Mouse (Mus musculus) bone marrow, adult 2 months (tissue): ENCODE data around the gene Thoc6. TPM values are rescaled to one million over a fixed set of nuclear protein-coding genes. Genes with fewer than 3 reads are reported as not detected.

Experiments
- H3K27ac ChIP-seq: fragments of 200-500 bp; 2 replicates; pipeline ENCODE4 v1.5.1; 2012; ENCODE audit warnings: low read depth, mild to moderate bottlenecking, control low read depth, inconsistent platforms, low read length; ENCODE audit not compliant: control insufficient read depth, poor library complexity, insufficient read depth
- H3K4me1 ChIP-seq: fragments of 200-500 bp; 2 replicates; pipeline ENCODE4 v1.6.1; 2011; ENCODE audit warnings: low read length; ENCODE audit not compliant: control insufficient read depth, insufficient read depth
- H3K4me3 ChIP-seq: fragments of 200-500 bp; replicated peaks from 2 replicates; pipeline ENCODE3; 2011; ENCODE audit warnings: mild to moderate bottlenecking, low read depth, low read length, control low read depth; ENCODE audit not compliant: control insufficient read depth
- CTCF ChIP-seq: fragments of 200-500 bp; IDR thresholded peaks from 2 replicates; pipeline ENCODE4 v1.5.1; 2011; ENCODE audit warnings: low read length, control low read depth; ENCODE audit not compliant: control insufficient read depth, insufficient read depth
- POLR2A ChIP-seq: fragments of 200-500 bp; IDR thresholded peaks from 2 replicates; pipeline ENCODE4 v1.6.1; 2011; ENCODE audit warnings: low read depth, mild to moderate bottlenecking, control low read depth, low read length, borderline replicate concordance; ENCODE audit not compliant: control insufficient read depth
- WGBS: fragments of 180-500 bp; shearing (Covaris S2); methylation state at CpG from one replicate; pipeline ENCODE4 v1.1.7; 2018; 5-methylcytosine and 5-hydroxymethylcytosine counted together
- polyA plus RNA-seq: library from polyadenylated mRNA; stranded (reverse); fragments of >200 nt; gene quantifications from 2 replicates; pipeline ENCODE4 v1.2.4, GENCODE M21; 2011; ENCODE audit warnings: low replicate concordance; ENCODE audit not compliant: missing spikeins, insufficient read depth, insufficient read length

Thoc6 gene
- polyA plus RNA-seq, 1 experiment: 27.9 TPM

GRCm38 (mm10) chr17:23660117-23660875 lies 13.4 kb downstream of the Thoc6 start, which contains the start of gene Bicdl2:
Gene Bicdl2, plus strand, starts transcription at chr17:23660506.
- 5% methylated on average over 27 of the region's 27 CpGs for WGBS
- Histone ChIP-seq H3K27ac (no peak within 1 kb of the TSS), H3K4me3 (peak within 1 kb of the TSS; percentile 23), H3K4me1 (no peaks in the 10 kb centered on the region; the same call in 1 of the 2 replicates)
- TF ChIP-seq POLR2A (no peak), CTCF (peak; percentile 65)

GRCm38 (mm10) chr17:23658450-23658849 lies 15.2 kb downstream of the Thoc6 start:
- 49% methylated on average over 3 of the region's 3 CpGs for WGBS
- Histone ChIP-seq H3K4me3 (no peak overlapping the region), H3K4me1 (peaks cover 3% of the 10 kb centered on the region; the same call in 1 of the 2 replicates), H3K27ac (no peak overlapping the region)
- TF ChIP-seq POLR2A (no peak), CTCF (no peak)

GRCm38 (mm10) chr17:23654410-23654809 lies 19.3 kb downstream of the Thoc6 start:
- H3K4me1 ChIP-seq: peaks cover 3% of the 10 kb centered on the region; the same call in 1 of the 2 replicates
- H3K4me3 ChIP-seq: no peak overlapping the region
- WGBS: 12% methylated on average over 2 of the region's 2 CpGs
- H3K27ac ChIP-seq: 0 out of 2 replicates have a peak overlapping the region, but pooled peaks have one; percentile 31
- TF ChIP-seq CTCF: no peak
- TF ChIP-seq POLR2A: no peak

- Histone ChIP-seq H3K4me3 (no peak overlapping the region), H3K4me1 (peaks cover 3% of the 10 kb centered on the region; the same call in 1 of the 2 replicates), H3K27ac (no peak overlapping the region)
- 23% methylated on average over 6 of the region's 6 CpGs for WGBS
- no peak for TF ChIP-seq CTCF
- TF ChIP-seq POLR2A: no peak
These were observed 19.7 kb downstream of the Thoc6 start for GRCm38 (mm10) chr17:23654001-23654400.

DNA sequence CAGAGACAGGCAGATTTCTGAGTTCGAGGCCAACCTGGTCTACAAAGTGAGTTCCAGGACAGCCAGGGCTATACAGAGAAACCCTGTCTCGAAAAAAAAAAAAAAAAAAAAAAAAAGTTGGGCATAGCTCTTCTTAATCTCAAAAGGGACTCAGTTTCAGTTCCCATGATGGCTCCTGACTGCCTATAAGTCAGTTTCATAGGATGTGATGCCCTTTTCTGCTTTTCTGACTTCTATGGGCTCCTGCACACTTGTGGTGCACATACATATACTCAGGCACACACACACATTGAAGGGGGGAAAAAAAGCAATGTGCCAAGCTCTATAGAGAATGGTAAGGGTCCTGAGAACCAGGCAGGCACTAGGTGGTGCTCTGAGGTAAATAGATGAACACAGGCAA lies 20.4 kb downstream of the Thoc6 start:
- Histone ChIP-seq H3K27ac (no peak overlapping the region), H3K4me3 (no peak overlapping the region), H3K4me1 (peaks cover 3% of the 10 kb centered on the region; the same call in 1 of the 2 replicates)
- 44% methylated on average over 2 of the region's 2 CpGs for WGBS
- no peak for TF ChIP-seq POLR2A
- TF ChIP-seq CTCF: no peak

GRCm38 (mm10) chr17:23651363-23651762 lies 22.3 kb downstream of the Thoc6 start:
- Histone ChIP-seq H3K4me3 (no peak overlapping the region), H3K4me1 (peaks cover 3% of the 10 kb centered on the region; the same call in 1 of the 2 replicates), H3K27ac (no peak overlapping the region)
- 58% methylated on average over 6 of the region's 6 CpGs for WGBS
- TF ChIP-seq POLR2A: no peak
- TF ChIP-seq CTCF: no peak

DNA sequence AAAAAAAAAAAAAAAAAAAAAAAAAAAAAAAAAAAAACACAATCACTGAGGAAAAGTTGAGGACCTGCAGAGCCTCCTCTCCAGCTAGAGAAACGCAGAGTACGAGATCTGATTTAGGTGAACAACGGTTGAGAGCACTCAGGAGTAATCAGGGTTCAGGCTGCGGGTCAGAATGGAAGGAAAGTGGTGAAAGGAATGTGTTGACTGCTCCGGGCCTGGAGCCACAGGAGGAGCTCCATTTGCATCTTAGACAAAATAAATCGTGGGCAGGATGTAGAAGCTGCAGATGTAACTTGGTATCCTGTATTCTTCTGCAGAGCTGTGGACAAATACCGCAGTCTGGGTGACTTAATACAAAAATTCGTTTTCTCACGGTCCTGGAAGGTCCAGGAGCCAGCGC lies 27.8 kb downstream of the Thoc6 start:
- TF ChIP-seq CTCF: no peak
- no peak for TF ChIP-seq POLR2A
- no peak overlapping the region for H3K4me3 ChIP-seq
- no peaks in the 10 kb centered on the region; the same call in 1 of the 2 replicates for H3K4me1 ChIP-seq
- no peak overlapping the region for H3K27ac ChIP-seq
- WGBS: 77% methylated on average over 10 of the region's 10 CpGs

- Histone ChIP-seq H3K27ac (peak within 1 kb of the TSS; percentile 84), H3K4me1 (no peaks in the 10 kb centered on the region; the same call in 1 of the 2 replicates), H3K4me3 (peak within 1 kb of the TSS; percentile 76)
- TF ChIP-seq CTCF: no peak
- TF ChIP-seq POLR2A: peak; percentile 27; the same call in 1 of the 2 replicates
- 3% methylated on average over 58 of the region's 58 CpGs for WGBS
These were observed 28.8 kb downstream of the Thoc6 start, which contains the start of gene Mmp25 for GRCm38 (mm10) chr17:23644613-23645495. Gene Mmp25, minus strand, starts transcription at chr17:23645277.
